8 mouse cellular contexts compared by ENCODE assay signal in genomic region chr14:54260196-54260595, GRCm38 (mm10). TPM values are rescaled to one million over a fixed set of nuclear protein-coding genes. Genes with fewer than 3 reads are reported as not detected.
DNase-seq lines count a peak whose midpoint lies in the region; ATAC-seq and TF ChIP-seq lines count a peak whose summit lies in the region.

No protein-coding gene starts in this region.

- WGBS in forebrain, embryonic 15.5 days, result 75% methylated on average over 2 of the region's 2 CpGs
- 62% methylated on average over 2 of the region's 2 CpGs for WGBS in liver, embryonic 13.5 days (ENCODE audit: insufficient replicate concordance)
- 66% methylated on average over 2 of the region's 2 CpGs for WGBS in thymus, adult 2 months

- H3K27me3 ChIP-seq in erythroblast, embryonic 14.5 days (ENCODE audit: control insufficient read depth), result peaks cover 6% of the 10 kb centered on the region
- H3K27me3 ChIP-seq in forebrain, embryonic 15.5 days, result no peaks in the 10 kb centered on the region
- H3K27me3 ChIP-seq in liver, embryonic 13.5 days, result no peaks in the 10 kb centered on the region
- no peaks in the 10 kb centered on the region for H3K27me3 ChIP-seq in thymus, adult 2 months (ENCODE audit: control insufficient read depth, insufficient read depth, low read length)

- H3K9me3 ChIP-seq in erythroblast, embryonic 14.5 days (ENCODE audit: control insufficient read depth, low read length), result no peaks in the 10 kb centered on the region
- no peaks in the 10 kb centered on the region for H3K9me3 ChIP-seq in forebrain, embryonic 15.5 days
- H3K9me3 ChIP-seq in liver, embryonic 13.5 days (replicated peaks), result no peaks in the 10 kb centered on the region

- H3K27ac ChIP-seq in forebrain, embryonic 15.5 days (replicated peaks), result no peak overlapping the region
- no peak overlapping the region for H3K27ac ChIP-seq in liver, embryonic 13.5 days
- no peak overlapping the region for H3K27ac ChIP-seq in thymus, adult 2 months (ENCODE audit: control insufficient read depth, insufficient read depth, low read length)

- no peak for TF ChIP-seq POLR2A in thymus, adult 2 months (IDR thresholded peaks at IDR 0.05; ENCODE audit: control insufficient read depth, extremely low read depth, insufficient read depth, low read length, poor library complexity)

- H3K36me3 ChIP-seq in erythroblast, embryonic 14.5 days (ENCODE audit: control insufficient read depth), result peaks cover 13% of the 10 kb centered on the region
- no peaks in the 10 kb centered on the region for H3K36me3 ChIP-seq in forebrain, embryonic 15.5 days
- H3K36me3 ChIP-seq in liver, embryonic 13.5 days, result 0 out of 2 replicates have a peak, but pooled peaks cover 3% of the 10 kb centered on the region
- no peaks in the 10 kb centered on the region for H3K36me3 ChIP-seq in thymus, adult 2 months (ENCODE audit: control insufficient read depth, insufficient read depth, low read length)

- peak; percentile 11 for DNase-seq in 416B (ENCODE audit: low read depth)
- no peak for DNase-seq in liver, embryonic 13.5 days
- DNase-seq in thymus, adult 2 months, result no peak
- no peak for DNase-seq in thymus, adult 18-20 months
- no peak for DNase-seq in gastrocnemius, adult 18-20 months (ENCODE audit: low spot score)

- no peak for ATAC-seq in erythroblast, adult 5-6 weeks (replicated peaks; ENCODE audit: low FRiP score, poor library complexity, severe bottlenecking)
- ATAC-seq in forebrain, embryonic 15.5 days (replicated peaks), result no peak
- no peak for ATAC-seq in liver, embryonic 13.5 days (ENCODE audit: low read depth)

- H3K4me1 ChIP-seq in erythroblast, embryonic 14.5 days (ENCODE audit: control insufficient read depth), result peaks cover 27% of the 10 kb centered on the region
- H3K4me1 ChIP-seq in forebrain, embryonic 15.5 days, result peaks cover 17% of the 10 kb centered on the region
- peaks cover 37% of the 10 kb centered on the region for H3K4me1 ChIP-seq in liver, embryonic 13.5 days (replicated peaks)
- H3K4me1 ChIP-seq in thymus, adult 2 months (replicated peaks; ENCODE audit: control insufficient read depth, insufficient read depth, low read length), result peaks cover 11% of the 10 kb centered on the region

- no peak for TF ChIP-seq CTCF in thymus, adult 2 months (IDR thresholded peaks at IDR 0.05; ENCODE audit: borderline replicate concordance, control insufficient read depth, extremely low read depth, insufficient read depth, low read length, poor library complexity)

- H3K4me2 ChIP-seq in forebrain, embryonic 15.5 days (replicated peaks), result peak overlapping the region; percentile 1; the same call in 1 of the 2 replicates
- peak overlapping the region; percentile 91 for H3K4me2 ChIP-seq in liver, embryonic 13.5 days

- H3K4me3 ChIP-seq in erythroblast, embryonic 14.5 days (replicated peaks), result peak overlapping the region; percentile 81
- peak overlapping the region; percentile 55; the same call in 1 of the 2 replicates for H3K4me3 ChIP-seq in forebrain, embryonic 15.5 days
- H3K4me3 ChIP-seq in liver, embryonic 13.5 days (replicated peaks), result peak overlapping the region; percentile 68
- no peak overlapping the region for H3K4me3 ChIP-seq in thymus, adult 2 months (ENCODE audit: control insufficient read depth, insufficient read depth, low read length)

- no peak overlapping the region for H3K9ac ChIP-seq in forebrain, embryonic 15.5 days (replicated peaks)
- H3K9ac ChIP-seq in liver, embryonic 13.5 days, result 0 out of 2 replicates have a peak overlapping the region, but pooled peaks have one; percentile 14

RNA-seq across cellular contexts. Expression of gene Abhd4, which starts 6.2 kb away (rescaled TPM):
- 1.3 and 2.5 TPM in 2 replicates for polyA plus RNA-seq in erythroblast, embryonic 14.5 days (2012)
- total RNA-seq in erythroblast, adult 5-6 weeks (2015; ENCODE audit: low replicate concordance), result 73.8 and 97.2 TPM in 2 replicates
- 63.7 and 104 TPM in 2 replicates for total RNA-seq in erythroblast, adult 5-6 weeks (2017; ENCODE audit: low replicate concordance)
- 47.7 and 53.9 TPM in 2 replicates for polyA plus RNA-seq in forebrain, embryonic 15.5 days (2015; fragmentation: Nextera tagmentation; extraction: Ambion mirVana)
- 17.9 and 18.4 TPM in 2 replicates for polyA plus RNA-seq in liver, embryonic 13.5 days (2015; fragmentation: Nextera tagmentation; extraction: Ambion mirVana)
- polyA plus RNA-seq in thymus, adult 2 months (2012; rRNA removed), result 21.5 and 23.6 TPM in 2 replicates
- 10 to 100 TPM; 19.4 to 19.5 TPM for total RNA-seq in gastrocnemius, adult 18-20 months (2021)

RNA-seq across cellular contexts. Expression of gene Dad1, which starts 6.3 kb away (rescaled TPM):
- 4.2 and 4.4 TPM in 2 replicates for polyA plus RNA-seq in erythroblast, embryonic 14.5 days (2012)
- 58.9 and 78.6 TPM in 2 replicates for total RNA-seq in erythroblast, adult 5-6 weeks (2015; ENCODE audit: low replicate concordance)
- 20.1 and 26.9 TPM in 2 replicates for total RNA-seq in erythroblast, adult 5-6 weeks (2017; ENCODE audit: low replicate concordance)
- 286 and 291 TPM in 2 replicates for polyA plus RNA-seq in forebrain, embryonic 15.5 days (2015; fragmentation: Nextera tagmentation; extraction: Ambion mirVana)
- 229 and 243 TPM in 2 replicates for polyA plus RNA-seq in liver, embryonic 13.5 days (2015; fragmentation: Nextera tagmentation; extraction: Ambion mirVana)
- polyA plus RNA-seq in thymus, adult 2 months (2012; rRNA removed), result 513 and 641 TPM in 2 replicates
- total RNA-seq in gastrocnemius, adult 18-20 months (2021), result 10 to 100 TPM; 66.6 to 77.4 TPM

RNA-seq across cellular contexts. Expression of gene Olfr49, which starts 24.5 kb away (rescaled TPM):
- polyA plus RNA-seq in erythroblast, embryonic 14.5 days (2012), result not detected in 2 replicates
- not detected in 2 replicates for total RNA-seq in erythroblast, adult 5-6 weeks (2015; ENCODE audit: low replicate concordance)
- total RNA-seq in erythroblast, adult 5-6 weeks (2017; ENCODE audit: low replicate concordance), result not detected in 2 replicates
- not detected in 2 replicates for polyA plus RNA-seq in forebrain, embryonic 15.5 days (2015; fragmentation: Nextera tagmentation; extraction: Ambion mirVana)
- polyA plus RNA-seq in liver, embryonic 13.5 days (2015; fragmentation: Nextera tagmentation; extraction: Ambion mirVana), result not detected in 2 replicates
- polyA plus RNA-seq in thymus, adult 2 months (2012; rRNA removed), result not detected in 2 replicates
- not detected for total RNA-seq in gastrocnemius, adult 18-20 months (2021)

Comparison
In these comparisons a context has a peak if more than half of its experiments do, and no peak if none do; other contexts are left out.
1. RNA of gene Dad1, which starts 6.3 kb away (polyA plus RNA-seq): 513 to 641 TPM in thymus, adult 2 months, 286 to 291 TPM in forebrain, embryonic 15.5 days and 229 to 243 TPM in liver, embryonic 13.5 days; 4.2 to 4.4 TPM in erythroblast, embryonic 14.5 days; every median in the first group is over 10 times any median in the second.